Mouse (Mus musculus): ENCODE measurements at regions not wholly inside any gene's neighbourhood (a gene's known extent, or its start where the extent isn't known, plus 50 kb on each side); places are given as distances from the start of the nearest gene placed in this dataset.

- H3K9ac ChIP-seq (ENCODE audit: control insufficient read depth, low read depth, low read length, poor library complexity, severe bottlenecking), result no peak overlapping the region
- no peak overlapping the region for H3K27ac ChIP-seq (ENCODE audit: control insufficient read depth, low read depth, low read length)
- H3K4me1 ChIP-seq (ENCODE audit: control insufficient read depth in 1 of 2, insufficient read depth in 2 of 2, low read length in 2 of 2), result no peaks in the 10 kb centered on the region
- H3K36me3 ChIP-seq (ENCODE audit: control insufficient read depth in 1 of 2, insufficient read depth in 2 of 2, low read length in 2 of 2), result no peaks in the 10 kb centered on the region
- H3K4me3 ChIP-seq (ENCODE audit: control insufficient read depth in 1 of 2, insufficient read depth in 1 of 2, low read depth in 2 of 2, low read length in 2 of 2), result no peak overlapping the region
- H3K9me3 ChIP-seq (replicated peaks; ENCODE audit: insufficient read depth, low read length), result no peaks in the 10 kb centered on the region
- H3K79me2 ChIP-seq (ENCODE audit: control insufficient read depth, insufficient read depth, low read length, poor library complexity), result no peaks in the 10 kb centered on the region
- no peak for DNase-seq (ENCODE audit: low read depth, low spot score)
- TF ChIP-seq MYB (IDR thresholded peaks at IDR 0.05; ENCODE audit: low read depth, low read length) (no peak), KAT2A (conservative IDR thresholded peaks at IDR 0.05; ENCODE audit: low read depth, low read length) (no peak), TBP (IDR thresholded peaks at IDR 0.05; ENCODE audit: low read depth, low read length) (no peak)
- no peaks in the 10 kb centered on the region for H3K27me3 ChIP-seq (ENCODE audit: control insufficient read depth in 1 of 2, insufficient read depth in 2 of 2, low read length in 2 of 2)
These were observed 60.4 kb upstream of the Hddc2 start for GRCm38 (mm10) chr10:31252584-31253381.

GRCm38 (mm10) chr10:31256934-31257333 lies 56.2 kb upstream of the Hddc2 start:
- TF ChIP-seq MXI1 (IDR thresholded peaks at IDR 0.05; ENCODE audit: low read depth, low read length) (no peak), USF1 (IDR thresholded peaks at IDR 0.05; ENCODE audit: low read depth, low read length) (no peak), EP300 (IDR thresholded peaks at IDR 0.05; ENCODE audit: low read depth in 1 of 2, low read length in 2 of 2) (no peak), ELF1 (IDR thresholded peaks at IDR 0.05; ENCODE audit: low read depth, low read length) (no peak), SIN3A (IDR thresholded peaks at IDR 0.05; ENCODE audit: low read length) (no peak), UBTF (IDR thresholded peaks at IDR 0.05; ENCODE audit: borderline replicate concordance, insufficient read depth, low read depth, low read length) (no peak), NRF1 (IDR thresholded peaks at IDR 0.05; ENCODE audit: insufficient read depth, low read depth, low read length, poor library complexity, severe bottlenecking) (no peak), ETS1 (IDR thresholded peaks at IDR 0.05; ENCODE audit: low read depth, low read length) (no peak), ZMIZ1 (IDR thresholded peaks at IDR 0.05; ENCODE audit: low read depth, low read length) (no peak), SMC3 (IDR thresholded peaks at IDR 0.05; ENCODE audit: low read depth, low read length) (no peak), CTCF (IDR thresholded peaks at IDR 0.05 in 2 of 3, conservative IDR thresholded peaks at IDR 0.05 in 1 of 3; ENCODE audit: control insufficient read depth in 1 of 3, insufficient read depth in 1 of 3, low read depth in 2 of 3, low read length in 3 of 3, poor library complexity in 1 of 3, severe bottlenecking in 1 of 3) (no peak), USF2 (IDR thresholded peaks at IDR 0.05; ENCODE audit: borderline replicate concordance in 1 of 2, insufficient read depth in 1 of 2, low read depth in 1 of 2, low read length in 2 of 2) (no peak), RCOR1 (IDR thresholded peaks at IDR 0.05; ENCODE audit: low read depth, low read length) (no peak), RAD21 (IDR thresholded peaks at IDR 0.05; ENCODE audit: low read depth, low read length) (no peak), TCF12 (IDR thresholded peaks at IDR 0.05; ENCODE audit: low read depth, low read length) (no peak)
- Histone ChIP-seq H3K79me2 (ENCODE audit: control insufficient read depth, insufficient read depth, low read length, poor library complexity) (no peaks in the 10 kb centered on the region), H3K9ac (ENCODE audit: control insufficient read depth, low read depth, low read length, poor library complexity, severe bottlenecking) (no peak overlapping the region), H3K4me3 (ENCODE audit: control insufficient read depth in 1 of 2, insufficient read depth in 1 of 2, low read depth in 2 of 2, low read length in 2 of 2) (no peak overlapping the region), H3K27me3 (ENCODE audit: control insufficient read depth in 1 of 2, insufficient read depth in 2 of 2, low read length in 2 of 2) (no peaks in the 10 kb centered on the region), H3K27ac (ENCODE audit: control insufficient read depth, low read depth, low read length) (no peak overlapping the region), H3K9me3 (replicated peaks; ENCODE audit: insufficient read depth, low read length) (no peaks in the 10 kb centered on the region), H3K4me1 (ENCODE audit: control insufficient read depth in 1 of 2, insufficient read depth in 2 of 2, low read length in 2 of 2) (no peaks in the 10 kb centered on the region), H3K36me3 (ENCODE audit: control insufficient read depth in 1 of 2, insufficient read depth in 2 of 2, low read length in 2 of 2) (no peaks in the 10 kb centered on the region)
- no peak for DNase-seq (ENCODE audit: low read depth, low spot score)

Measured in MEL (cell line).